Mouse (Mus musculus) cortical plate, adult 2 months (tissue): ENCODE results near the gene Smim6.

ENCODE experiments used
- CTCF ChIP-seq: fragments of 200-500 bp; IDR thresholded peaks from 2 replicates; pipeline ENCODE4 v1.5.1; 2011; ENCODE audit warnings: mild to moderate bottlenecking, control low read depth, low read length; ENCODE audit not compliant: insufficient read depth; ENCODE audit errors: extremely low read depth
- POLR2A ChIP-seq: fragments of 200-500 bp; IDR thresholded peaks from 2 replicates; pipeline ENCODE4 v1.6.1; 2011; ENCODE audit warnings: mild to moderate bottlenecking, low read length, control low read depth; ENCODE audit not compliant: insufficient read depth; ENCODE audit errors: extremely low read depth

DNA sequence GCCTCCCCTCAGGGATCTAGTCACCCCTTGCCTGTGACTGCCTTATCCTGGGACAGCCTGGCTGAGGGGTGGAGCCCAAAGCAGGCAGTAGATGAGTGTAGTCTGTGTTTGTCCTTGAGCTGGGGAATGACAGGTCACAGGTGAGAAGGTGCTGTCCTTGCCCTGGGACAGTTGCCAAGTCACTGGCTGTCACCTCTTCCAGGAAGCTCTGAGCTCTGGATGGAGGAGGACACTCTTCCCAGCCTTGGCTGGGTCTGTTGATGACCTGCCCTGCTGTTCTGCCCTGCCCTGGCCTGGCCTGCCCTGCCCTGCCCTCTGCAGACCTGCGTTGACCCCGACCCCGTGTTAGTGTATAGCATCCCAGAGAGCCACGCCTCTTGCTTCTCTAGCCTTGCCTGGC lies 39.4 kb upstream of the Smim6 start:
- no peak for TF ChIP-seq POLR2A
- TF ChIP-seq CTCF, result no peak
